Mouse (Mus musculus): ENCODE measurements around the gene Gins3. TPM values are rescaled to one million over a fixed set of nuclear protein-coding genes. Genes with fewer than 3 reads are reported as not detected.

Gene Gins3
- total and polyA plus RNA-seq, 3 experiments: 14.0 to 14.4 TPM; not detected in 1

DNA sequence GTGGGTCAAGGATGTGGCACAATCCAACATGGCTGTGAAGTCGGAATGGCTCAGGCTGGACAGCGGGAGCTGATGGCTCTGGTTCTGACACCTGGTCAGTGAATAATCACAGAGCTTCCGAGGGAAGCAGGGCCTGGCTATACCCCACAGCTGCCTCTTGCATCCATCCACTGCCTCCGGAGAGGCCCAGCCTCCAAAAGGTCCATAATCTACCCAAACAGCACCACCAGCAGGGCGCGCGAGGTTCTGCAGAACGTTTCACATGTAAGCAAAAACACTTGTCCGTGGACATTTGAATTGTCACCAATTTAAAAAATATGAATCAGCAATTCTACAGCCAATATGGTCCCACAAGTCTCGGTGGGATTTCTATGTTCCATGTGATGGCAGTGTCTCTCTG, 44.0 kb upstream of the Gins3 start:
- H3K79me2 ChIP-seq (ENCODE audit: control insufficient read depth, insufficient read depth, low read length, poor library complexity): no peaks in the 10 kb centered on the region
- H3K9ac ChIP-seq (ENCODE audit: control insufficient read depth, low read depth, low read length, poor library complexity, severe bottlenecking): no peak overlapping the region
- TF ChIP-seq SIN3A (IDR thresholded peaks at IDR 0.05; ENCODE audit: low read length) (no peak), RAD21 (IDR thresholded peaks at IDR 0.05; ENCODE audit: low read depth, low read length) (no peak; the same call in 1 of the 2 replicates), RCOR1 (IDR thresholded peaks at IDR 0.05; ENCODE audit: low read depth, low read length) (no peak), MAZ (IDR thresholded peaks at IDR 0.05; ENCODE audit: low read depth, low read length) (no peak), CTCF (IDR thresholded peaks at IDR 0.05 in 2 of 3, conservative IDR thresholded peaks at IDR 0.05 in 1 of 3; ENCODE audit: control insufficient read depth in 1 of 3, insufficient read depth in 1 of 3, low read depth in 2 of 3, low read length in 3 of 3, poor library complexity in 1 of 3, severe bottlenecking in 1 of 3) (peak in 2 of 3 experiments; percentile 10 to 14; a peak in 1 of 6 replicates)
- no peak overlapping the region for H3K27ac ChIP-seq (ENCODE audit: control insufficient read depth, low read depth, low read length)
- no peak for DNase-seq (ENCODE audit: low read depth, low spot score)
- no peaks in the 10 kb centered on the region for H3K9me3 ChIP-seq (replicated peaks; ENCODE audit: insufficient read depth, low read length)
- peaks cover 0 to 2% of the 10 kb centered on the region in 2 experiments; a peak in 2 of 4 replicates for H3K27me3 ChIP-seq (ENCODE audit: control insufficient read depth in 1 of 2, insufficient read depth in 2 of 2, low read length in 2 of 2)
- H3K36me3 ChIP-seq (ENCODE audit: control insufficient read depth in 1 of 2, insufficient read depth in 2 of 2, low read length in 2 of 2): peaks cover 0 to 18% of the 10 kb centered on the region in 2 experiments; a peak in 2 of 4 replicates
- peaks cover 2 to 27% of the 10 kb centered on the region in 2 experiments; a peak in 3 of 4 replicates for H3K4me1 ChIP-seq (ENCODE audit: control insufficient read depth in 1 of 2, insufficient read depth in 2 of 2, low read length in 2 of 2)
- no peak overlapping the region for H3K4me3 ChIP-seq (ENCODE audit: control insufficient read depth in 1 of 2, insufficient read depth in 1 of 2, low read depth in 2 of 2, low read length in 2 of 2)

GRCm38 (mm10) chr8:95590539-95590938, 42.7 kb upstream of the Gins3 start:
- Histone ChIP-seq H3K4me1 (ENCODE audit: control insufficient read depth in 1 of 2, insufficient read depth in 2 of 2, low read length in 2 of 2) (peaks cover 2 to 27% of the 10 kb centered on the region in 2 experiments; a peak in 3 of 4 replicates), H3K79me2 (ENCODE audit: control insufficient read depth, insufficient read depth, low read length, poor library complexity) (no peaks in the 10 kb centered on the region), H3K27me3 (ENCODE audit: control insufficient read depth in 1 of 2, insufficient read depth in 2 of 2, low read length in 2 of 2) (peaks cover 0 to 2% of the 10 kb centered on the region in 2 experiments; a peak in 2 of 4 replicates), H3K27ac (ENCODE audit: control insufficient read depth, low read depth, low read length) (no peak overlapping the region), H3K36me3 (ENCODE audit: control insufficient read depth in 1 of 2, insufficient read depth in 2 of 2, low read length in 2 of 2) (peaks cover 0 to 18% of the 10 kb centered on the region in 2 experiments; a peak in 2 of 4 replicates), H3K9me3 (replicated peaks; ENCODE audit: insufficient read depth, low read length) (no peaks in the 10 kb centered on the region), H3K4me3 (ENCODE audit: control insufficient read depth in 1 of 2, insufficient read depth in 1 of 2, low read depth in 2 of 2, low read length in 2 of 2) (no peak overlapping the region), H3K9ac (ENCODE audit: control insufficient read depth, low read depth, low read length, poor library complexity, severe bottlenecking) (no peak overlapping the region)
- TF ChIP-seq MAX (IDR thresholded peaks at IDR 0.05; ENCODE audit: low read length): no peak
- no peak for TF ChIP-seq MXI1 (IDR thresholded peaks at IDR 0.05; ENCODE audit: low read depth, low read length)
- TF ChIP-seq KAT2A (conservative IDR thresholded peaks at IDR 0.05; ENCODE audit: low read depth, low read length): no peak
- TF ChIP-seq TCF12 (IDR thresholded peaks at IDR 0.05; ENCODE audit: low read depth, low read length): no peak
- no peak for TF ChIP-seq NRF1 (IDR thresholded peaks at IDR 0.05; ENCODE audit: insufficient read depth, low read depth, low read length, poor library complexity, severe bottlenecking)
- no peak for TF ChIP-seq MAZ (IDR thresholded peaks at IDR 0.05; ENCODE audit: low read depth, low read length)
- TF ChIP-seq POLR2AphosphoS2 (IDR thresholded peaks at IDR 0.05; ENCODE audit: low read length): no peak
- TF ChIP-seq MYB (IDR thresholded peaks at IDR 0.05; ENCODE audit: low read depth, low read length): no peak
- TF ChIP-seq SMC3 (IDR thresholded peaks at IDR 0.05; ENCODE audit: low read depth, low read length): no peak
- TF ChIP-seq RCOR1 (IDR thresholded peaks at IDR 0.05; ENCODE audit: low read depth, low read length): no peak
- TF ChIP-seq MAFK (IDR thresholded peaks at IDR 0.05; ENCODE audit: borderline replicate concordance, low read depth, low read length): no peak
- no peak for TF ChIP-seq ZKSCAN1 (IDR thresholded peaks at IDR 0.05; ENCODE audit: low read depth, low read length)
- TF ChIP-seq USF2 (IDR thresholded peaks at IDR 0.05; ENCODE audit: borderline replicate concordance in 1 of 2, insufficient read depth in 1 of 2, low read depth in 1 of 2, low read length in 2 of 2): no peak
- no peak for TF ChIP-seq USF1 (IDR thresholded peaks at IDR 0.05; ENCODE audit: low read depth, low read length)
- no peak for TF ChIP-seq RAD21 (IDR thresholded peaks at IDR 0.05; ENCODE audit: low read depth, low read length)
- no peak for TF ChIP-seq GABPA (IDR thresholded peaks at IDR 0.05; ENCODE audit: low read depth, low read length)
- TF ChIP-seq CTCF (IDR thresholded peaks at IDR 0.05 in 2 of 3, conservative IDR thresholded peaks at IDR 0.05 in 1 of 3; ENCODE audit: control insufficient read depth in 1 of 3, insufficient read depth in 1 of 3, low read depth in 2 of 3, low read length in 3 of 3, poor library complexity in 1 of 3, severe bottlenecking in 1 of 3): no peak
- TF ChIP-seq SIN3A (IDR thresholded peaks at IDR 0.05; ENCODE audit: low read length): no peak
- no peak for TF ChIP-seq TBP (IDR thresholded peaks at IDR 0.05; ENCODE audit: low read depth, low read length)
- no peak for DNase-seq (ENCODE audit: low read depth, low spot score)

All from MEL (cell line).